Mouse (Mus musculus): ENCODE measurements around the gene Rab3gap2.

DNA sequence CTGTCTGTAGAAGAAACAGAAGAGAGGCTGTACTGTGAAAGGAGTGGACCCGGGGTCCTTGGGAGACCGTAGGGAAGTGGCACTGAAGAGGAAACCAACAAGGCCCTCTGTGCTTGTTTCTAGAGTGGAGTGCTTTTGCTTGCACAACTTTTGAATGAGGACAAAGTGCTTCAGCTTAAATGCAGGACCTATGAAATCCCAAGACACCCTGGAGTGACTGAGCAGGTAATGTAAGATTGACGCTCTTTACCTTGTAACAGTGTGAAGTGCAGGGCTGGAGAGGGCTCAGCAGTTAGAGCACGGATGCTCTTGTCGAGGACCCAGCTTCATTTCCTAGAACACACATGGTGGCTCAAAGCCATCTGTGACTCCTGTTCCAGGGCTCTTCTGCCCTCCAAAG, 31.9 kb downstream of the Rab3gap2 start:
- TF ChIP-seq CTCF (IDR thresholded peaks at IDR 0.05; ENCODE audit: low read depth) (no peak), EP300 (optimal IDR thresholded peaks at IDR 0.05) (no peak)

Data from stomach, postnatal 0 days (tissue).